Mouse (Mus musculus): ENCODE results near the gene Grik4. TPM values are rescaled to one million over a fixed set of nuclear protein-coding genes. Genes with fewer than 3 reads are reported as not detected.

Grik4 gene
- total and polyA plus RNA-seq, 3 experiments = not detected

DNA sequence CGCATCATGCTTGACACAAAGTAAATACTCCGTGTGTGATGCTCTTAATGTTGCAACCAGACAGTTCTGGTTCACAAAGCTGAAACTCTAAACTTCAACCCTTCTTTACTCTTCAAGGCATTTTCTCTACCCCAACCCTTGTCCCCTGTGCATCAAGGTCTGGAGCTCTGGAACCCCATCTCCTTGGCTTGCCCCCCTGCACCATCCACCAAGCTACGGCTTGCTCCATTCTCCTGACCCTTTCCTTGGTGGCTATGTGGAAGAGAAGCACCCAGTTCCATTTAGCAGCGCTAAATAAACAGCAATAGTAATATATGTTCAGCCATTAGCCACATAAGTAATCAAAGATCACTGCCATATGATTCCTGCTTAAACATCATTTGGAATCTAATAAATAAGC, 150.3 kb downstream of the Grik4 start:
- Histone ChIP-seq H3K9me3 (replicated peaks; ENCODE audit: low read length) (no peaks in the 10 kb centered on the region), H3K4me3 (replicated peaks in 1 of 3; ENCODE audit: low read depth in 2 of 3, low read length in 2 of 3, poor library complexity in 1 of 3) (no peak overlapping the region), H3K4me2 (ENCODE audit: insufficient read depth, low read depth, poor library complexity, severe bottlenecking) (no peak overlapping the region), H3K9ac (ENCODE audit: insufficient read depth, low read depth) (no peak overlapping the region), H3K36me3 (replicated peaks in 1 of 2; ENCODE audit: control insufficient read depth in 1 of 2, insufficient read depth in 1 of 2, low read length in 1 of 2) (no peaks in the 10 kb centered on the region), H3K79me2 (replicated peaks; ENCODE audit: control insufficient read depth, extremely low read depth, insufficient read depth, poor library complexity, severe bottlenecking) (no peaks in the 10 kb centered on the region), H3K4me1 (ENCODE audit: control insufficient read depth in 1 of 2, insufficient read depth in 2 of 2) (0 out of 4 replicates have a peak, but pooled peaks cover 0 to 2% of the 10 kb centered on the region in 2 experiments), H3K27me3 (replicated peaks) (peaks cover 92% of the 10 kb centered on the region), H3K27ac (ENCODE audit: insufficient read depth, low read depth) (no peak overlapping the region)
- no peak for DNase-seq (ENCODE audit: extremely low read depth)
- no peak for TF ChIP-seq JUN (IDR thresholded peaks at IDR 0.05; ENCODE audit: insufficient read depth, low read depth, low read length)
- no peak for TF ChIP-seq RAD21 (IDR thresholded peaks at IDR 0.05; ENCODE audit: low read depth, low read length)
- no peak for TF ChIP-seq IRF4 (IDR thresholded peaks at IDR 0.05; ENCODE audit: low read depth, low read length)
- TF ChIP-seq NELFE (IDR thresholded peaks at IDR 0.05; ENCODE audit: low read depth, low read length) = no peak
- no peak for TF ChIP-seq MAZ (IDR thresholded peaks at IDR 0.05; ENCODE audit: low read depth, low read length)
- TF ChIP-seq POLR2A (IDR thresholded peaks at IDR 0.05; ENCODE audit: low read depth, low read length) = no peak
- TF ChIP-seq NRF1 (IDR thresholded peaks at IDR 0.05; ENCODE audit: low read depth, low read length) = no peak
- TF ChIP-seq USF2 (conservative IDR thresholded peaks at IDR 0.05; ENCODE audit: low read depth, low read length) = no peak
- TF ChIP-seq SIN3A (IDR thresholded peaks at IDR 0.05; ENCODE audit: low read length) = no peak
- no peak for TF ChIP-seq ZMIZ1 (IDR thresholded peaks at IDR 0.05; ENCODE audit: low read depth, low read length)
- no peak for TF ChIP-seq SMC3 (IDR thresholded peaks at IDR 0.05; ENCODE audit: low read depth, low read length)
- TF ChIP-seq HCFC1 (IDR thresholded peaks at IDR 0.05; ENCODE audit: low read depth, low read length) = no peak
- TF ChIP-seq MEF2A (IDR thresholded peaks at IDR 0.05; ENCODE audit: borderline replicate concordance, low read depth, low read length) = no peak
- TF ChIP-seq JUND (conservative IDR thresholded peaks at IDR 0.05; ENCODE audit: low read depth, low read length) = no peak
- TF ChIP-seq CHD1 (IDR thresholded peaks at IDR 0.05; ENCODE audit: low read depth, low read length) = no peak
- TF ChIP-seq ZC3H11A (IDR thresholded peaks at IDR 0.05; ENCODE audit: low read depth, low read length) = no peak
- no peak for TF ChIP-seq MAX (IDR thresholded peaks at IDR 0.05; ENCODE audit: low read length)
- in situ Hi-C loops (cut with MboI; ENCODE audit: low pct_ligation_motif_present, low pct_unique_long_range_greater_than_20kb, low sequenced_read_pairs) = loop anchor here (25.0 kb wide), 1 partner anchor 407 kb away; the partner anchor contains the start of gene Tecta
- dilution Hi-C loops (cut with MboI; ENCODE audit: extremely low pct_ligation_motif_present, extremely low pct_unique_long_range_greater_than_20kb, low sequenced_read_pairs) = no loop called here

DNA sequence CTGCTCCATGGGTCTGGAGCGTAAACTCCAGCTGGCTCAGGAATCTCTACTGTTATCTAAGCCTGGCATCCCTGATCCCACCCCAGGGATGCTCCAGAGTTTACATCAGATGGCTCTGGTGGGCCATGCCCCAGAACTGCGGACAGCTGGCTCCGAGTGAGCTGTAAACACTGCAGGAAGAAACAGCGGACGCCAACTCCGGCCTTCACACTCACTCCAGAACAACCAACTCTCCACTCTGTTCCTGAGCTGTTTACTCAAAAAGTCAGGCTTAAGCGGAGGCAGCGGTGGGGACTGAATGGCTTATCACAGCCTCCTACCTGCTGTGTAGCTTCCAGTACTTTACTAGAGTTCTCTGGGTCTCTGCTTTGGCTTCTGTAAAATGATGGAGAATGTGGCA, 150.7 kb downstream of the Grik4 start:
- no peak overlapping the region for H3K27ac ChIP-seq (ENCODE audit: insufficient read depth, low read depth)
- dilution Hi-C loops (cut with MboI; ENCODE audit: extremely low pct_ligation_motif_present, extremely low pct_unique_long_range_greater_than_20kb, low sequenced_read_pairs) = no loop called here

More for the DNA sequence above, 150.7 kb downstream of the Grik4 start:
- in situ Hi-C loops (cut with MboI; ENCODE audit: low pct_ligation_motif_present, low pct_unique_long_range_greater_than_20kb, low sequenced_read_pairs) = loop anchor here (25.0 kb wide), 1 partner anchor 406 kb away; the partner anchor contains the start of gene Tecta
- no peaks in the 10 kb centered on the region for H3K79me2 ChIP-seq (replicated peaks; ENCODE audit: control insufficient read depth, extremely low read depth, insufficient read depth, poor library complexity, severe bottlenecking)
- no peak overlapping the region for H3K4me3 ChIP-seq (replicated peaks in 1 of 3; ENCODE audit: low read depth in 2 of 3, low read length in 2 of 3, poor library complexity in 1 of 3)
- H3K9me3 ChIP-seq (replicated peaks; ENCODE audit: low read length) = no peaks in the 10 kb centered on the region
- no peaks in the 10 kb centered on the region for H3K36me3 ChIP-seq (replicated peaks in 1 of 2; ENCODE audit: control insufficient read depth in 1 of 2, insufficient read depth in 1 of 2, low read length in 1 of 2)
- H3K27me3 ChIP-seq (replicated peaks) = peaks cover 90% of the 10 kb centered on the region
- DNase-seq (ENCODE audit: extremely low read depth) = no peak
- H3K9ac ChIP-seq (ENCODE audit: insufficient read depth, low read depth) = no peak overlapping the region
- TF ChIP-seq ZMIZ1 (IDR thresholded peaks at IDR 0.05; ENCODE audit: low read depth, low read length) (no peak), E2F4 (IDR thresholded peaks at IDR 0.05; ENCODE audit: insufficient replicate concordance, low read depth, low read length) (no peak), CTCF (conservative IDR thresholded peaks at IDR 0.05 in 1 of 2, IDR thresholded peaks at IDR 0.05 in 1 of 2; ENCODE audit: low read depth in 2 of 2, low read length in 2 of 2) (no peak), ELF1 (IDR thresholded peaks at IDR 0.05; ENCODE audit: low read depth, low read length) (no peak), ETS1 (conservative IDR thresholded peaks at IDR 0.05; ENCODE audit: low read depth, low read length) (no peak), MXI1 (IDR thresholded peaks at IDR 0.05; ENCODE audit: low read depth, low read length) (no peak), POLR2A (IDR thresholded peaks at IDR 0.05; ENCODE audit: low read depth, low read length) (no peak), SIN3A (IDR thresholded peaks at IDR 0.05; ENCODE audit: low read length) (no peak), CHD2 (IDR thresholded peaks at IDR 0.05; ENCODE audit: low read length) (no peak), USF1 (IDR thresholded peaks at IDR 0.05; ENCODE audit: low read depth, low read length) (no peak), USF2 (conservative IDR thresholded peaks at IDR 0.05; ENCODE audit: low read depth, low read length) (no peak), RCOR1 (conservative IDR thresholded peaks at IDR 0.05; ENCODE audit: low read depth, low read length) (no peak), SMC3 (IDR thresholded peaks at IDR 0.05; ENCODE audit: low read depth, low read length) (no peak), JUN (IDR thresholded peaks at IDR 0.05; ENCODE audit: insufficient read depth, low read depth, low read length) (no peak), MAZ (IDR thresholded peaks at IDR 0.05; ENCODE audit: low read depth, low read length) (no peak)
- H3K4me2 ChIP-seq (ENCODE audit: insufficient read depth, low read depth, poor library complexity, severe bottlenecking) = no peak overlapping the region
- H3K4me1 ChIP-seq (ENCODE audit: control insufficient read depth in 1 of 2, insufficient read depth in 2 of 2) = 0 out of 4 replicates have a peak, but pooled peaks cover 0 to 2% of the 10 kb centered on the region in 2 experiments

Data from CH12.LX (cell line).